Mouse (Mus musculus): ENCODE measurements around the gene Tmem268.

DNA sequence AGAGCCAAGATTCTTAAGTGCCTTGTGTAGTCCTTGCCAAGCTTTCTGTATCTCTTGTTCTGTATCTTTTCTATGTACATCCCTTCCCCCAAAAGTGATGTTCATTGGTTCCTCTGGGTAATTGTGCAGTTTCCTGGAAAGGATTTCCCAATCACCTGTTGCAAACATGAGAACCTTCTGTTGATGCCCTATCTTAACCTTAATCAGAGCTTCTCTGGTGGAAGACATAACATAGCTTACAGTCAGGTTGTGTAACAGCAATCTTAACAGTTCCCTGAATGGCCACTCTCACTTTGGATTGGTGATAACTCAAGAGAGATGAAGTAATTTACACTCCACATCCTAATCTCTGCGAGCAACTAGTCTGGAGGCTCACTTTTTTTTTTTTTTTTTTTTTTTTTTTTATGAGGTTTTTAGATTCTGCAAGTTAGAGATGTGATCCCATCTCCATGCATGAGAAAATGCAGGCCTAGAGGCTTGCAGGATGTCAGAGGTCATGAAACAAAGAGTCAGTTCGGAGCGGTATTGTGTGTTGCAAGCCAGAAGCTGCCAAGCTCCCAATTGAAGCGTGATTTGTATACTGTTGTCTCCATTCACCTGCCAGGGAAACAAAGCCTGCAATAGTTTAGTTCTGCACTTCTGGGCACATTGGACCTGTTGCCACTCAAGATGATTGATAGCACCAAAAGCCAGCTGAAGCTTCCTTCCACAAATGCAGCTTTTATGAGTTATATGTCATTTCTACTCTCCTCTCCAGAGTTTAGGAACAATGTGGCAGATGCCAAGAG lies 4.6 kb upstream of the Tmem268 start:
- TF ChIP-seq POLR2A (IDR thresholded peaks at IDR 0.05; ENCODE audit: control insufficient read depth, low read depth, low read length) (no peak), CTCF (IDR thresholded peaks at IDR 0.05; ENCODE audit: control insufficient read depth, insufficient read depth, insufficient replicate concordance, low read depth, low read length) (no peak)

Data from testis, adult 2 months (tissue).